In genomic region chr3:121815549-121816235, GRCm38 (mm10) we compare ENCODE assay signal across 8 mouse cellular contexts. TPM values are rescaled to one million over a fixed set of nuclear protein-coding genes. Genes with fewer than 3 reads are reported as not detected.
DNase-seq lines count a peak whose midpoint lies in the region; ATAC-seq lines count a peak whose summit lies in the region.

No protein-coding gene starts in this region.

- peak overlapping the region; percentile 93 for H3K4me3 ChIP-seq in lung, embryonic 15.5 days

- no peak for DNase-seq in lung, postnatal 4 days
- DNase-seq in induced T-regulatory cell, adult 2 months (ENCODE audit: low read depth): peak; percentile 12
- DNase-seq in naive thymus-derived CD4-positive, alpha-beta T cell, adult 2 months (ENCODE audit: low read depth): peak; percentile 16
- no peak for DNase-seq in spleen, postnatal 36 days (ENCODE audit: low spot score in 2 of 2)
- DNase-seq in ovary, postnatal 14 days (ENCODE audit: low spot score): no peak
- no peak for DNase-seq in gastrocnemius, postnatal 10 days

- no peaks in the 10 kb centered on the region for H3K36me3 ChIP-seq in lung, embryonic 15.5 days

- peak overlapping the region; percentile 100 for H3K27ac ChIP-seq in lung, embryonic 15.5 days

- no peak for ATAC-seq in lung, embryonic 15.5 days (ENCODE audit: borderline replicate concordance, extremely low read depth, low FRiP score, low TSS enrichment)
- 0 out of 2 replicates have a peak, but pooled peaks have one; percentile 19 for ATAC-seq in common myeloid progenitor, adult 5-6 weeks (replicated peaks; ENCODE audit: low read depth, poor library complexity, severe bottlenecking)

- no peaks in the 10 kb centered on the region for H3K27me3 ChIP-seq in lung, embryonic 15.5 days

- H3K4me1 ChIP-seq in lung, embryonic 15.5 days: peaks cover 29% of the 10 kb centered on the region

- no peaks in the 10 kb centered on the region for H3K9me3 ChIP-seq in lung, embryonic 15.5 days

- 9% methylated on average over 16 of the region's 16 CpGs for WGBS in lung, embryonic 15.5 days

- H3K4me2 ChIP-seq in lung, embryonic 15.5 days: peak overlapping the region; percentile 65

- peak overlapping the region; percentile 93 for H3K9ac ChIP-seq in lung, embryonic 15.5 days

RNA-seq across cellular contexts. Expression of gene Abcd3, which starts 0.6 kb away (rescaled TPM):
- 75.4 and 82.5 TPM in 2 replicates for polyA plus RNA-seq in lung, embryonic 15.5 days (2015; fragmentation: Nextera tagmentation; extraction: Ambion mirVana)
- 36.7 and 39.6 TPM in 2 replicates for total RNA-seq in common myeloid progenitor, adult 5-6 weeks (2017)
- 10 to 100 TPM; 29.5 to 34.8 TPM for total RNA-seq in gastrocnemius, postnatal 10 days (2021)

Comparison
In these comparisons a context has a peak if more than half of its experiments do, and no peak if none do; other contexts are left out.
1. DNase-seq: peak in induced T-regulatory cell, adult 2 months (single experiment) and naive thymus-derived CD4-positive, alpha-beta T cell, adult 2 months (single experiment); none in lung, postnatal 4 days (0 of 2), spleen, postnatal 36 days (0 of 2), ovary, postnatal 14 days (single experiment) and gastrocnemius, postnatal 10 days (single experiment).